Mouse (Mus musculus) c-Kit-positive CD71-negative TER-119-negative erythroid progenitor cells, embryonic 14.5 days (primary cell): ENCODE data around the gene Rbfox1.

Source experiments
- DNase-seq: peaks from one replicate; pipeline ENCODE4 v3.0.0-alpha.2; 2013; ENCODE audit warnings: low read depth

The Rbfox1 gene

GRCm38 (mm10) chr16:7229232-7229631, 1344.1 kb downstream of the Rbfox1 start:
- no peak for DNase-seq

- no peak for DNase-seq
These were observed 1356.5 kb downstream of the Rbfox1 start for GRCm38 (mm10) chr16:7241627-7242026.

- no peak for DNase-seq
These were observed 1357.3 kb downstream of the Rbfox1 start for GRCm38 (mm10) chr16:7242501-7242900.

- DNase-seq: no peak
These were observed 1359.2 kb downstream of the Rbfox1 start for GRCm38 (mm10) chr16:7244382-7244781.

- no peak for DNase-seq
These were observed 1366.5 kb downstream of the Rbfox1 start for GRCm38 (mm10) chr16:7251696-7252095.

- DNase-seq: no peak
These were observed 1372.2 kb downstream of the Rbfox1 start for GRCm38 (mm10) chr16:7257366-7257765.

- no peak for DNase-seq
These were observed 1378.1 kb downstream of the Rbfox1 start for GRCm38 (mm10) chr16:7263261-7263660.

- DNase-seq: no peak
These were observed 1380.6 kb downstream of the Rbfox1 start for GRCm38 (mm10) chr16:7265715-7266114.

- no peak for DNase-seq
These were observed 1390.3 kb downstream of the Rbfox1 start for GRCm38 (mm10) chr16:7275501-7275900.

GRCm38 (mm10) chr16:7275901-7276300, 1390.7 kb downstream of the Rbfox1 start:
- DNase-seq: peak; percentile 7

GRCm38 (mm10) chr16:7279544-7279943, 1394.4 kb downstream of the Rbfox1 start:
- no peak for DNase-seq

GRCm38 (mm10) chr16:7282257-7282656, 1397.1 kb downstream of the Rbfox1 start:
- DNase-seq: no peak

GRCm38 (mm10) chr16:7292985-7293805, 1408.0 kb downstream of the Rbfox1 start:
- DNase-seq: no peak

GRCm38 (mm10) chr16:7302416-7302815, 1417.3 kb downstream of the Rbfox1 start:
- DNase-seq: no peak

GRCm38 (mm10) chr16:7329196-7329595, 1444.0 kb downstream of the Rbfox1 start:
- DNase-seq: no peak

GRCm38 (mm10) chr16:7341186-7341585, 1456.0 kb downstream of the Rbfox1 start:
- no peak for DNase-seq

- DNase-seq: no peak
These were observed 1460.1 kb downstream of the Rbfox1 start for GRCm38 (mm10) chr16:7345298-7345697.

- DNase-seq: no peak
These were observed 1461.0 kb downstream of the Rbfox1 start for GRCm38 (mm10) chr16:7346001-7346625.

GRCm38 (mm10) chr16:7347522-7348165, 1462.5 kb downstream of the Rbfox1 start:
- DNase-seq: no peak

GRCm38 (mm10) chr16:7352808-7353207, 1467.7 kb downstream of the Rbfox1 start:
- DNase-seq: no peak

- no peak for DNase-seq
These were observed 1469.0 kb downstream of the Rbfox1 start for GRCm38 (mm10) chr16:7354116-7354515.

GRCm38 (mm10) chr16:7359043-7359442, 1473.9 kb downstream of the Rbfox1 start:
- no peak for DNase-seq

GRCm38 (mm10) chr16:7360706-7361105, 1475.6 kb downstream of the Rbfox1 start:
- DNase-seq: no peak
